Mouse (Mus musculus) testis, adult 2 months (tissue): ENCODE measurements around the gene Hoxd8. TPM values are rescaled to one million over a fixed set of nuclear protein-coding genes. Genes with fewer than 3 reads are reported as not detected.

Experiments used
- H3K27ac ChIP-seq: fragments of 200-500 bp; 2 replicates; pipeline ENCODE4 v1.5.1; 2012; ENCODE audit warnings: low read depth, low read length; ENCODE audit not compliant: control insufficient read depth, insufficient read depth
- H3K27me3 ChIP-seq: fragments of 200-500 bp; 2 replicates; pipeline ENCODE4 v1.6.1; 2012; ENCODE audit warnings: mild to moderate bottlenecking, low read length, moderate library complexity; ENCODE audit not compliant: control insufficient read depth, insufficient read depth
- H3K36me3 ChIP-seq: fragments of 200-500 bp; 2 replicates; pipeline ENCODE4 v1.6.1; 2012; ENCODE audit warnings: mild to moderate bottlenecking, low read length; ENCODE audit not compliant: control insufficient read depth, insufficient read depth
- H3K4me1 ChIP-seq: fragments of 200-500 bp; 2 replicates; pipeline ENCODE4 v1.6.1; 2012; ENCODE audit warnings: low read length; ENCODE audit not compliant: control insufficient read depth, insufficient read depth
- H3K4me3 ChIP-seq: fragments of 200-500 bp; 2 replicates; pipeline ENCODE4 v1.5.1; 2012; ENCODE audit warnings: low read depth, mild to moderate bottlenecking, low read length, moderate library complexity, mixed read lengths; ENCODE audit not compliant: control insufficient read depth
- CTCF ChIP-seq: fragments of 200-500 bp; IDR thresholded peaks from 2 replicates; pipeline ENCODE4 v1.5.1; 2012; ENCODE audit warnings: low read depth, mild to moderate bottlenecking, inconsistent platforms, low read length, moderate library complexity; ENCODE audit not compliant: control insufficient read depth, insufficient read depth, insufficient replicate concordance
- POLR2A ChIP-seq: fragments of 200-500 bp; IDR thresholded peaks from 2 replicates; pipeline ENCODE4 v1.6.1; 2012; ENCODE audit warnings: low read depth, mild to moderate bottlenecking, inconsistent platforms, low read length, moderate library complexity; ENCODE audit not compliant: control insufficient read depth
- polyA plus RNA-seq: library from polyadenylated mRNA; depleted of rRNA; stranded (reverse); fragments of >200 nt; gene quantifications from 2 replicates; pipeline ENCODE4 v1.2.3, GENCODE M21; 2012

The Hoxd8 gene
- polyA plus RNA-seq, 1 experiment = 23.6 TPM

GRCm38 (mm10) chr2:74714881-74715280 is 10.5 kb downstream of the Hoxd8 start:
- Histone ChIP-seq H3K27me3 (peaks cover 7% of the 10 kb centered on the region; the same call in 1 of the 2 replicates), H3K4me3 (peak overlapping the region; percentile 78), H3K27ac (peak overlapping the region; percentile 90), H3K36me3 (no peaks in the 10 kb centered on the region), H3K4me1 (peaks cover 28% of the 10 kb centered on the region)
- TF ChIP-seq CTCF (no peak), POLR2A (peak; percentile 41; the same call in 1 of the 2 replicates)

GRCm38 (mm10) chr2:74715504-74716241 is 11.3 kb downstream of the Hoxd8 start:
- Histone ChIP-seq H3K4me3 (peak overlapping the region; percentile 78), H3K27ac (peak overlapping the region; percentile 90), H3K27me3 (peaks cover 7% of the 10 kb centered on the region; the same call in 1 of the 2 replicates), H3K4me1 (peaks cover 28% of the 10 kb centered on the region), H3K36me3 (no peaks in the 10 kb centered on the region)
- peak; percentile 85 for TF ChIP-seq CTCF
- TF ChIP-seq POLR2A = peak; percentile 59

- TF ChIP-seq CTCF (no peak), POLR2A (no peak)
- Histone ChIP-seq H3K36me3 (no peaks in the 10 kb centered on the region), H3K4me3 (no peak overlapping the region), H3K4me1 (peaks cover 20% of the 10 kb centered on the region), H3K27me3 (no peaks in the 10 kb centered on the region), H3K27ac (no peak overlapping the region)
Measured at GRCm38 (mm10) chr2:74720384-74720783, 16.0 kb downstream of the Hoxd8 start.

GRCm38 (mm10) chr2:74720955-74721491 is 16.6 kb downstream of the Hoxd8 start:
- Histone ChIP-seq H3K36me3 (no peaks in the 10 kb centered on the region), H3K27me3 (no peaks in the 10 kb centered on the region), H3K27ac (no peak overlapping the region), H3K4me1 (peaks cover 14% of the 10 kb centered on the region), H3K4me3 (no peak overlapping the region)
- TF ChIP-seq POLR2A = no peak
- TF ChIP-seq CTCF = no peak

GRCm38 (mm10) chr2:74721882-74722281 is 17.5 kb downstream of the Hoxd8 start:
- TF ChIP-seq POLR2A = no peak
- TF ChIP-seq CTCF = no peak
- no peak overlapping the region for H3K27ac ChIP-seq
- no peaks in the 10 kb centered on the region for H3K36me3 ChIP-seq
- H3K4me1 ChIP-seq = peaks cover 9% of the 10 kb centered on the region
- H3K4me3 ChIP-seq = no peak overlapping the region
- no peaks in the 10 kb centered on the region for H3K27me3 ChIP-seq

- no peak overlapping the region for H3K4me3 ChIP-seq
- H3K4me1 ChIP-seq = peaks cover 9% of the 10 kb centered on the region
Measured at GRCm38 (mm10) chr2:74722949-74723348, 18.5 kb downstream of the Hoxd8 start.

GRCm38 (mm10) chr2:74724244-74725015 is 20.0 kb downstream of the Hoxd8 start:
- Histone ChIP-seq H3K4me1 (peaks cover 9% of the 10 kb centered on the region), H3K27ac (no peak overlapping the region), H3K36me3 (no peaks in the 10 kb centered on the region), H3K27me3 (no peaks in the 10 kb centered on the region), H3K4me3 (no peak overlapping the region)
- TF ChIP-seq POLR2A (no peak), CTCF (no peak)

More at GRCm38 (mm10) chr2:74722949-74723348, 18.5 kb downstream of the Hoxd8 start:
- Histone ChIP-seq H3K36me3 (no peaks in the 10 kb centered on the region), H3K27ac (no peak overlapping the region), H3K27me3 (no peaks in the 10 kb centered on the region)
- TF ChIP-seq POLR2A (no peak), CTCF (no peak)
